Mouse (Mus musculus) myocyte (in vitro differentiated cells): ENCODE data around the gene Zfp672.

ENCODE experiments used
- POLR2A ChIP-seq: IDR thresholded peaks from one replicate; pipeline ENCODE4 v1.6.1; 2011; ENCODE audit warnings: low read depth, mild to moderate bottlenecking, control low read depth, moderate library complexity; ENCODE audit not compliant: insufficient read length
- POLR2AphosphoS2 ChIP-seq: IDR thresholded peaks from one replicate; pipeline ENCODE4 v1.6.1; 2011; ENCODE audit warnings: low read depth, control low read depth; ENCODE audit not compliant: insufficient read length

DNA sequence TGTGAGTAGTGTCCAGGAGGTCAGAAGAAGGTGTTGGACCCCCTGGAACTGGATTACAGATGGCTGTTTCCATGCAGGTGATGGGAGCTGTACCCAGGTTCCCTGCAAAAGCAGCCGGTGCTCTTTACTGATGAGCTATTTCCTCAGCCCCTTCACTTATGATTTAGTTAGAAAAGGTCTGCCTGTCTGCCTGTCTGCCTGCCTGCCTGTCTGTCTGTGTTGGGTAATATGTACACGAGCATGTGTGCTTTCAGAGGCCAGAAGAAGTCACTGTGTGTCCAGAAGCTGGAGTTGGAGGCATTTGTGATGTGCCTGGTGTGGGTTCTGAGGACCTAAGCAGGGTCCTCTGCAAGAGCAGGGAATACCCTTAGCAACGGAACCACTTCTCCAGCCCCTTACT lies 23.6 kb upstream of the Zfp672 start:
- TF ChIP-seq POLR2A, result no peak
- no peak for TF ChIP-seq POLR2AphosphoS2
